Mouse (Mus musculus) MEL (cell line): ENCODE measurements around the gene Nptn.

ENCODE experiments used
- CTCF ChIP-seq, 3 experiments: IDR thresholded peaks in 2 of 3; conservative IDR thresholded peaks in 1 of 3; 2 replicates each; pipeline ENCODE4 v1.5.1; 2011 to 2012; ENCODE audit warnings: low read length in 3 of 3, low read depth in 2 of 3, mild to moderate bottlenecking in 2 of 3, improper control_type of control experiment in 1 of 3, inconsistent platforms in 1 of 3, mixed read lengths in 1 of 3, moderate library complexity in 1 of 3; ENCODE audit not compliant: control insufficient read depth in 1 of 3, insufficient read depth in 1 of 3, poor library complexity in 1 of 3, severe bottlenecking in 1 of 3
- E2F4 ChIP-seq: IDR thresholded peaks from 2 replicates; pipeline ENCODE4 v1.6.1; 2011; ENCODE audit warnings: low read depth, low read length, improper control_type of control experiment, borderline replicate concordance
- EP300 ChIP-seq, 2 experiments: IDR thresholded peaks; 2 replicates each; pipeline ENCODE4 v1.6.1; 2011; ENCODE audit warnings: improper control_type of control experiment in 2 of 2, low read length in 2 of 2, low read depth in 1 of 2, mild to moderate bottlenecking in 1 of 2
- GATA1 ChIP-seq: IDR thresholded peaks from 2 replicates; pipeline ENCODE4 v1.6.1; 2011; ENCODE audit warnings: low read depth, low read length, improper control_type of control experiment
- JUND ChIP-seq: IDR thresholded peaks from 2 replicates; pipeline ENCODE4 v1.6.1; 2011; ENCODE audit warnings: low read depth, mild to moderate bottlenecking, improper control_type of control experiment, low read length
- MAZ ChIP-seq: IDR thresholded peaks from 2 replicates; pipeline ENCODE4 v1.6.1; 2012; ENCODE audit warnings: low read depth, mild to moderate bottlenecking, inconsistent platforms, low read length, improper control_type of control experiment
- POLR2A ChIP-seq, 2 experiments: IDR thresholded peaks; 2 replicates each; pipeline ENCODE4 v1.6.1; 2011 to 2012; ENCODE audit warnings: low read length in 2 of 2, mild to moderate bottlenecking in 2 of 2, control low read depth in 1 of 2, improper control_type of control experiment in 1 of 2, low read depth in 1 of 2, moderate library complexity in 1 of 2; ENCODE audit not compliant: control insufficient read depth in 1 of 2, insufficient read depth in 1 of 2, poor library complexity in 1 of 2
- POLR2AphosphoS2 ChIP-seq: IDR thresholded peaks from 2 replicates; pipeline ENCODE4 v1.6.1; 2011; ENCODE audit warnings: low read length, improper control_type of control experiment
- RAD21 ChIP-seq: IDR thresholded peaks from 2 replicates; pipeline ENCODE4 v1.6.1; 2011; ENCODE audit warnings: mild to moderate bottlenecking, low read depth, low read length, improper control_type of control experiment
- UBTF ChIP-seq: IDR thresholded peaks from 2 replicates; pipeline ENCODE4 v1.6.1; 2012; ENCODE audit warnings: low read depth, mild to moderate bottlenecking, inconsistent platforms, low read length, improper control_type of control experiment, moderate library complexity, borderline replicate concordance; ENCODE audit not compliant: insufficient read depth
- USF2 ChIP-seq, 2 experiments: IDR thresholded peaks; 2 replicates each; pipeline ENCODE4 v1.6.1; 2011 to 2012; ENCODE audit warnings: improper control_type of control experiment in 2 of 2, low read length in 2 of 2, borderline replicate concordance in 1 of 2, inconsistent platforms in 1 of 2, low read depth in 1 of 2, mild to moderate bottlenecking in 1 of 2; ENCODE audit not compliant: insufficient read depth in 1 of 2
- ZC3H11A ChIP-seq: IDR thresholded peaks from 2 replicates; pipeline ENCODE4 v1.6.1; 2012; ENCODE audit warnings: low read depth, mild to moderate bottlenecking, inconsistent platforms, low read length, improper control_type of control experiment

GRCm38 (mm10) chr9:58584323-58584722, 2.3 kb downstream of the Nptn start:
- no peak for TF ChIP-seq POLR2A (IDR thresholded peaks at IDR 0.05; ENCODE audit: control insufficient read depth in 1 of 2, insufficient read depth in 1 of 2, low read depth in 1 of 2, low read length in 2 of 2, poor library complexity in 1 of 2)
- TF ChIP-seq GATA1, result no peak
- no peak for TF ChIP-seq ZC3H11A
- TF ChIP-seq CTCF (IDR thresholded peaks at IDR 0.05 in 2 of 3, conservative IDR thresholded peaks at IDR 0.05 in 1 of 3; ENCODE audit: control insufficient read depth in 1 of 3, insufficient read depth in 1 of 3, low read depth in 2 of 3, low read length in 3 of 3, poor library complexity in 1 of 3, severe bottlenecking in 1 of 3), result no peak
- no peak for TF ChIP-seq UBTF
- no peak for TF ChIP-seq RAD21
- no peak for TF ChIP-seq JUND
- TF ChIP-seq POLR2AphosphoS2, result no peak
- TF ChIP-seq MAZ, result no peak
- TF ChIP-seq E2F4, result no peak
- TF ChIP-seq EP300 (IDR thresholded peaks at IDR 0.05; ENCODE audit: low read depth in 1 of 2, low read length in 2 of 2), result no peak
- TF ChIP-seq USF2 (IDR thresholded peaks at IDR 0.05; ENCODE audit: borderline replicate concordance in 1 of 2, insufficient read depth in 1 of 2, low read depth in 1 of 2, low read length in 2 of 2), result no peak
